Mouse (Mus musculus) regulatory T cell (primary cell): ENCODE measurements around the gene Cbx7.
"Not testable (repeated sequence)": the region's sequence is repeated elsewhere in the genome, so short reads cannot be mapped to it uniquely, and the experiment has no call there.

ENCODE experiments used
- in situ Hi-C: fragments of 300-600 bp; cut with MboI, MseI; formaldehyde crosslinking; loops from one replicate; pipeline ENCODE4 v1.15.1; 2025; ENCODE audit warnings: high pct_unique_total_duplicates

The Cbx7 gene

GRCm38 (mm10) chr15:79950250-79951025 is 20.5 kb downstream of the Cbx7 start:
- in situ Hi-C loops = loop anchor here (5.0 kb wide), 1 partner anchor 42 kb away; no protein-coding TSS in a partner anchor

- in situ Hi-C loops = no loop called here
These were observed 23.2 kb downstream of the Cbx7 start for GRCm38 (mm10) chr15:79947681-79948080.

GRCm38 (mm10) chr15:79946790-79947189 is 24.1 kb downstream of the Cbx7 start:
- in situ Hi-C loops = no loop called here

- in situ Hi-C loops = no loop called here
These were observed 24.9 kb downstream of the Cbx7 start for GRCm38 (mm10) chr15:79946022-79946421.

- in situ Hi-C loops = loop anchor here (5.0 kb wide), 1 partner anchor 122 kb away; no protein-coding TSS in a partner anchor
These were observed 26.0 kb downstream of the Cbx7 start for GRCm38 (mm10) chr15:79944948-79945347.

- in situ Hi-C loops = loop anchor here (5.0 kb wide), 1 partner anchor 124 kb away; no protein-coding TSS in a partner anchor
These were observed 27.3 kb downstream of the Cbx7 start for GRCm38 (mm10) chr15:79943584-79943983.

- in situ Hi-C loops = loop anchor here (5.0 kb wide), 1 partner anchor 125 kb away; no protein-coding TSS in a partner anchor
These were observed 28.4 kb downstream of the Cbx7 start for GRCm38 (mm10) chr15:79942541-79942940.

GRCm38 (mm10) chr15:79940932-79941331 is 30.0 kb downstream of the Cbx7 start:
- in situ Hi-C loops = loop anchor here (5.0 kb wide), 1 partner anchor 126 kb away; no protein-coding TSS in a partner anchor

GRCm38 (mm10) chr15:79939913-79940312 is 31.0 kb downstream of the Cbx7 start:
- in situ Hi-C loops = loop anchor here (5.0 kb wide), 1 partner anchor 127 kb away; no protein-coding TSS in a partner anchor

- in situ Hi-C loops = not testable (repeated sequence)
These were observed 31.4 kb downstream of the Cbx7 start for GRCm38 (mm10) chr15:79939501-79939900.

- in situ Hi-C loops = no loop called here
These were observed 31.9 kb downstream of the Cbx7 start for GRCm38 (mm10) chr15:79939020-79939419.

GRCm38 (mm10) chr15:79936374-79936751 is 34.6 kb downstream of the Cbx7 start:
- in situ Hi-C loops = no loop called here

- in situ Hi-C loops = no loop called here
These were observed 35.1 kb downstream of the Cbx7 start for GRCm38 (mm10) chr15:79935654-79936373.

- in situ Hi-C loops = no loop called here
These were observed 36.1 kb downstream of the Cbx7 start for GRCm38 (mm10) chr15:79934776-79935175.

GRCm38 (mm10) chr15:79933670-79934514 is 37.0 kb downstream of the Cbx7 start:
- in situ Hi-C loops = no loop called here

- in situ Hi-C loops = no loop called here
These were observed 37.8 kb downstream of the Cbx7 start for GRCm38 (mm10) chr15:79933052-79933669.

GRCm38 (mm10) chr15:79932323-79932987 is 38.5 kb downstream of the Cbx7 start:
- in situ Hi-C loops = no loop called here

GRCm38 (mm10) chr15:79931496-79932141 is 39.3 kb downstream of the Cbx7 start:
- in situ Hi-C loops = no loop called here

- in situ Hi-C loops = no loop called here
These were observed 41.2 kb downstream of the Cbx7 start for GRCm38 (mm10) chr15:79929734-79930133.

- in situ Hi-C loops = no loop called here
These were observed 42.2 kb downstream of the Cbx7 start for GRCm38 (mm10) chr15:79928736-79929135.
